Mouse (Mus musculus) small intestine, adult 2 months (tissue): ENCODE measurements around the gene Ankfn1. TPM values are rescaled to one million over a fixed set of nuclear protein-coding genes. Genes with fewer than 3 reads are reported as not detected.

ENCODE experiments used
- H3K27ac ChIP-seq: fragments of 200-500 bp; 2 replicates; pipeline ENCODE4 v1.5.1; 2012; ENCODE audit warnings: low read depth, low read length, control low read depth, inconsistent platforms; ENCODE audit not compliant: insufficient read depth
- H3K27me3 ChIP-seq: fragments of 200-500 bp; 2 replicates; pipeline ENCODE4 v1.6.1; 2012; ENCODE audit warnings: mild to moderate bottlenecking, moderate library complexity, low read length, inconsistent platforms; ENCODE audit not compliant: control insufficient read depth, insufficient read depth
- H3K36me3 ChIP-seq: fragments of 200-500 bp; 2 replicates; pipeline ENCODE4 v1.6.1; 2012; ENCODE audit warnings: mild to moderate bottlenecking, low read length, control low read depth, inconsistent platforms; ENCODE audit not compliant: control insufficient read depth, insufficient read depth
- H3K4me1 ChIP-seq: fragments of 200-500 bp; 2 replicates; pipeline ENCODE4 v1.6.1; 2012; ENCODE audit warnings: low read length, inconsistent platforms, mixed read lengths; ENCODE audit not compliant: control insufficient read depth, insufficient read depth, insufficient read length
- H3K4me3 ChIP-seq: fragments of 200-500 bp; 2 replicates; pipeline ENCODE4 v1.5.1; 2012; ENCODE audit warnings: low read depth, mild to moderate bottlenecking, control low read depth, inconsistent platforms, low read length, moderate library complexity
- CTCF ChIP-seq: fragments of 200-500 bp; IDR thresholded peaks from 2 replicates; pipeline ENCODE4 v1.5.1; 2012; ENCODE audit warnings: low read depth, mild to moderate bottlenecking, control low read depth, inconsistent platforms, low read length, moderate library complexity, mixed read lengths; ENCODE audit not compliant: insufficient replicate concordance, insufficient read length; ENCODE audit errors: extremely low read depth
- POLR2A ChIP-seq: fragments of 200-500 bp; IDR thresholded peaks from 2 replicates; pipeline ENCODE4 v1.6.1; 2012; ENCODE audit warnings: low read depth, mild to moderate bottlenecking, control low read depth, inconsistent platforms, low read length, moderate library complexity
- WGBS: fragments of 180-500 bp; shearing (Covaris S2); methylation state at CpG from one replicate; pipeline ENCODE4 v1.1.7; 2018; 5-methylcytosine and 5-hydroxymethylcytosine counted together
- polyA plus RNA-seq: library from polyadenylated mRNA; depleted of rRNA; stranded (reverse); fragments of >200 nt; gene quantifications from 2 replicates; pipeline ENCODE4 v1.2.3, GENCODE M21; 2012

Gene Ankfn1
- polyA plus RNA-seq, 1 experiment, result 0.05 TPM

GRCm38 (mm10) chr11:89792709-89793108 lies 15.3 kb upstream of the Ankfn1 start:
- Histone ChIP-seq H3K36me3 (no peaks in the 10 kb centered on the region), H3K27me3 (no peaks in the 10 kb centered on the region), H3K4me3 (no peak overlapping the region), H3K4me1 (no peaks in the 10 kb centered on the region), H3K27ac (no peak overlapping the region)
- TF ChIP-seq CTCF (no peak), POLR2A (no peak)
- WGBS, result 85% methylated on average over 3 of the region's 3 CpGs

- H3K36me3 ChIP-seq, result no peaks in the 10 kb centered on the region
- H3K4me3 ChIP-seq, result no peak overlapping the region
- H3K27me3 ChIP-seq, result no peaks in the 10 kb centered on the region
- no peak overlapping the region for H3K27ac ChIP-seq
- 86% methylated on average over 3 of the region's 3 CpGs for WGBS
- TF ChIP-seq CTCF, result no peak
- TF ChIP-seq POLR2A, result no peak
- no peaks in the 10 kb centered on the region for H3K4me1 ChIP-seq
Observed at GRCm38 (mm10) chr11:89776070-89776469, 1.4 kb downstream of the Ankfn1 start.

- H3K4me3 ChIP-seq, result no peak overlapping the region
- H3K36me3 ChIP-seq, result no peaks in the 10 kb centered on the region
- no peaks in the 10 kb centered on the region for H3K27me3 ChIP-seq
- no peaks in the 10 kb centered on the region for H3K4me1 ChIP-seq
- TF ChIP-seq CTCF, result no peak
- TF ChIP-seq POLR2A, result no peak
- WGBS, result 28% methylated on average over 3 of the region's 3 CpGs
- no peak overlapping the region for H3K27ac ChIP-seq
Observed at GRCm38 (mm10) chr11:89774913-89775312, 2.5 kb downstream of the Ankfn1 start.

- WGBS, result 73% methylated on average over 2 of the region's 2 CpGs
- Histone ChIP-seq H3K36me3 (no peaks in the 10 kb centered on the region), H3K4me1 (no peaks in the 10 kb centered on the region), H3K4me3 (no peak overlapping the region), H3K27me3 (no peaks in the 10 kb centered on the region), H3K27ac (no peak overlapping the region)
- TF ChIP-seq POLR2A (no peak), CTCF (no peak)
Observed at GRCm38 (mm10) chr11:89772941-89773340, 4.5 kb downstream of the Ankfn1 start.

- TF ChIP-seq POLR2A (no peak), CTCF (no peak)
- H3K27ac ChIP-seq, result no peak overlapping the region
- WGBS, result 87% methylated on average over 2 of the region's 2 CpGs
Observed at GRCm38 (mm10) chr11:89765770-89766148, 11.7 kb downstream of the Ankfn1 start.

GRCm38 (mm10) chr11:89765014-89765769 lies 12.3 kb downstream of the Ankfn1 start:
- 81% methylated on average over 2 of the region's 2 CpGs for WGBS
- H3K27ac ChIP-seq, result no peak overlapping the region
- H3K27me3 ChIP-seq, result no peaks in the 10 kb centered on the region
- no peaks in the 10 kb centered on the region for H3K36me3 ChIP-seq
- no peaks in the 10 kb centered on the region for H3K4me1 ChIP-seq
- H3K4me3 ChIP-seq, result no peak overlapping the region
- TF ChIP-seq CTCF (no peak), POLR2A (no peak)

More at GRCm38 (mm10) chr11:89765770-89766148, 11.7 kb downstream of the Ankfn1 start:
- H3K27me3 ChIP-seq, result no peaks in the 10 kb centered on the region
- no peaks in the 10 kb centered on the region for H3K36me3 ChIP-seq
- no peaks in the 10 kb centered on the region for H3K4me1 ChIP-seq
- H3K4me3 ChIP-seq, result no peak overlapping the region

- TF ChIP-seq CTCF (no peak), POLR2A (no peak)
- no peaks in the 10 kb centered on the region for H3K36me3 ChIP-seq
- H3K27me3 ChIP-seq, result no peaks in the 10 kb centered on the region
- WGBS, result 56% methylated on average over 10 of the region's 10 CpGs
- H3K4me3 ChIP-seq, result no peak overlapping the region
- H3K27ac ChIP-seq, result peak overlapping the region; percentile 16; the same call in 1 of the 2 replicates
- H3K4me1 ChIP-seq, result peaks cover 8% of the 10 kb centered on the region; the same call in 1 of the 2 replicates
Observed at GRCm38 (mm10) chr11:89733973-89734693, 43.3 kb downstream of the Ankfn1 start.
